Mouse (Mus musculus): Measurements from ENCODE around the gene Rhov. TPM values are rescaled to one million over a fixed set of nuclear protein-coding genes. Genes with fewer than 3 reads are reported as not detected.

Rhov gene
- polyA plus RNA-seq (2015; fragmentation: Nextera tagmentation; extraction: Ambion mirVana), result 36.8 and 38.6 TPM in 2 replicates

DNA sequence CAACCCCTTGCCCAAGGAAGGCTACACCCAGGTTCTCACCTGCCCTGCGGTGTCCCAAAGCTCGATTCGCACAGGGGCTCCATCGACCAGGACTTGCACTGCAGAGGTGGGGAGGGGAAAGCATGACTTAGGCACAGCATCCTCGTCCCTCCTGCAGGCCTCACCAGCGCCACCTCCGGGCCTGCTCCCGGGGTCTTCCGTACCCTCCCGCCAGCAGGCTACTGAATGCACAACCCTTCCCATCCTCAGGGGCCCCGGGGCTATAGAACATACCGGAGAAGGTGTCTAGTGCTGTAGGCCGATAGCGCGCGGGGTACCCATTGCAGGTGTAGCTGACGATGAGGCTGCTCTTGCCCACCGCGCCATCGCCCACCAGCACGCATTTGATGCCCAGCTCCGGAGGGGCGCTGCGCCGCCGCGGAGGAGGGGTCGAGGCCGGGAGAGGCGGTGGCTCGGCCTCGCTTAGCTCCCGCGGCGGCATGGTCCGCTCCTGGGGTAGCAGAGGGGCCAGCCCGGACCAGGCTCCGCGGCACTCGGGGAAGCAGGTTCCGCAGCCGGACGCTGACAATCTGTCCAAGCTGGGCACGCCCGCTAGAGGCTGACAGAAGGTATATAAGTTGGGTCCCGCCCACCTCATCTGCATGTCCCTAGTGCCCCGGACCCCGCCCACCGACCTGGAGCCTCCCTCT is at the start of gene Rhov:
Rhov (minus strand) TSS at position 630 of the 689 bp plus-strand sequence.
- H3K36me3 ChIP-seq, result no peaks in the 10 kb centered on the region
- peak within 1 kb of the TSS; percentile 59 for H3K4me3 ChIP-seq
- peaks cover 5% of the 10 kb centered on the region for H3K4me1 ChIP-seq
- peak within 1 kb of the TSS; percentile 99 for H3K4me2 ChIP-seq
- no peak within 1 kb of the TSS for H3K27ac ChIP-seq
- peak within 1 kb of the TSS; percentile 51 for H3K9ac ChIP-seq
- peak; percentile 66; the same call in 1 of the 2 replicates for ATAC-seq (ENCODE audit: insufficient number of reproducible peaks, low FRiP score, low TSS enrichment, low read depth)
- peaks cover 12% of the 10 kb centered on the region; the same call in 1 of the 2 replicates for H3K27me3 ChIP-seq
- H3K9me3 ChIP-seq, result no peaks in the 10 kb centered on the region
- under 1% methylated on average over 49 of the region's 49 CpGs for WGBS

DNA sequence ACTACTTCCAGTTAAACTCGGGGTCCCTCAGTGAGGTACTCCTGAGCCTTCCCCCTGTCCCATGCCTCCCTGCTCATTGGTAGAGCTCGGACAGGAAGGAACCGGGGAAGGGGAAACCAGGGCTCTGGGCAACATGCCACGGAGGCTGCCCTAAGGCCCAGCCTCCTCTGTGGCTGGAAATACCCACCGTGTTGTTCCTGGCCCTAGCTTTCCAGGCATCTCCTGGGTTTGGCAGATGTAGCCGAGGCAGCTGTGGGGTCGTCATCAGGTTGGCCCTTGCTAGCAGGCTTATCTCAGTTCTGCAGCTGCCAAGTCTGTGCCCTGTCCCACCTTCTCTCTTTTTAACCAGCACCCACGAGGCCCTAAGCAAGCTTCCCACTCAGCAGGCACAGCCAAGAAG is 49.5 kb upstream of the Rhov start:
- no peaks in the 10 kb centered on the region for H3K36me3 ChIP-seq
- no peak overlapping the region for H3K4me3 ChIP-seq
- H3K4me1 ChIP-seq, result peaks cover 33% of the 10 kb centered on the region
- 61% methylated on average over 8 of the region's 8 CpGs for WGBS
- H3K4me2 ChIP-seq, result no peak overlapping the region
- no peak overlapping the region for H3K9ac ChIP-seq
- ATAC-seq (ENCODE audit: insufficient number of reproducible peaks, low FRiP score, low TSS enrichment, low read depth), result no peak
- no peaks in the 10 kb centered on the region for H3K9me3 ChIP-seq
- H3K27ac ChIP-seq, result no peak overlapping the region
- H3K27me3 ChIP-seq, result peaks cover 59% of the 10 kb centered on the region

DNA sequence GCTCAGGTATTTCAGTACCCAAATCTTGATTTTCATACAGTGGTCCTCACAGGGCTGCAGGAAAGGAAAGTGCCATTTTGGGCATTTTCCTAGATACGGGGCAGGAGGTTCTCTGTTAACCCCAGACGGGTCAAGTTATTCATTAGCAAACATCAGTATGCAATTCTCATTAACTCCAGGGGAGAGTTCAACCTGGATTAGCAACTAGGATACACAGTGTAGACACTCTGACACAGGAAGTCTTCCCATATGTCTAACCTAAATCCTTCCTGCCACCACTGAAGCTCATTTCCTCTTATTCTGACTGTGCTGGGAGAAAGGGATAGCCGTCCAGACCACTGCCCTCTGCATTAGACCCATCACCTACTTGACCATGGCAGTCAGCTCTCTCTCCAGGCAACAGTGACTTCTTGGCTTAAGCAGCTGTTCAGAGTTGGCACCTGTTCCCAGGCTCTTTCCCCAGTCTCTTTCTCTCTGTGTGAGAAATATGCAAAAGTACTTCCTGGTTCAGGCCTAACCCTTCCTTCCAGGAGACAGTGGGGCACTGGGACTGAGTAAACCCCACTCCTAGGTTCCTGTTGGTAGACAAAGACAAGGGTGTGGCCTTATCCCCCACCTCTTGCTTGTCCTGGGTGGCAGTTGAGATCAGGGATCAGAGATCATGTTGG is 47.1 kb upstream of the Rhov start:
- WGBS, result 56% methylated on average over 3 of the region's 3 CpGs
- Histone ChIP-seq H3K4me1 (peaks cover 18% of the 10 kb centered on the region), H3K9me3 (no peaks in the 10 kb centered on the region), H3K9ac (no peak overlapping the region), H3K27ac (no peak overlapping the region), H3K4me3 (no peak overlapping the region), H3K36me3 (no peaks in the 10 kb centered on the region), H3K27me3 (peaks cover 36% of the 10 kb centered on the region), H3K4me2 (no peak overlapping the region)
- ATAC-seq (ENCODE audit: insufficient number of reproducible peaks, low FRiP score, low TSS enrichment, low read depth), result no peak

DNA sequence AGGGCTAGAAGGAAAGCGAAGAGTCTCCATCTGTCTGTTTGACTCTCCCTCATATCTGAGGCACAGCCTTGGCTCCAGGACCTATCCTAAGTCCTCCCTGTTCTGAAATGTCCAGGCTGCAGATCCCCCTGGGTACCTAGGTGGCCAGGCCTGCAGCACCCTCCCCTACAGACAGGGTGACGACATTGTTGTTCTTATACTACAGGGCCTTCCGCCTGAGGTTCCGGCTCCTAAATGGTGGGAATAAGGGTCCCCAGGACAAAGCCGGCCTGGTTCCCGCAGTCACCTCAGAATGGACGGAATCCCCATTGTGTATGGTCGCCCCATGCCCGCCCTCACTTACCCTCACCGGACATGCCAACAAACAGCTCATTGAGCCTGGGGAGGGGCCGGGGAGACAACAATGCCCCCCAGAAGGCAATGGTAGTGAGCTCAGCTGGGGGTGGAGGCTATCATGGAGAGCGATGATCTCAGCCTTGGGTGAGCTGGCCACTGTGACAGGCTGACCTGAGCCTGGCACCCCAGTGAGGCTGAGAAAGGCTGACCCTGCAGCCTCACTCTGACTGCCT is 43.8 kb upstream of the Rhov start:
- Histone ChIP-seq H3K4me1 (peaks cover 4% of the 10 kb centered on the region; the same call in 1 of the 2 replicates), H3K4me2 (no peak overlapping the region), H3K36me3 (no peaks in the 10 kb centered on the region), H3K4me3 (no peak overlapping the region), H3K9me3 (no peaks in the 10 kb centered on the region), H3K9ac (no peak overlapping the region), H3K27ac (0 out of 2 replicates have a peak overlapping the region, but pooled peaks have one; percentile 17), H3K27me3 (peaks cover 4% of the 10 kb centered on the region; the same call in 1 of the 2 replicates)
- WGBS, result 81% methylated on average over 12 of the region's 12 CpGs
- no peak for ATAC-seq (ENCODE audit: insufficient number of reproducible peaks, low FRiP score, low TSS enrichment, low read depth)

DNA sequence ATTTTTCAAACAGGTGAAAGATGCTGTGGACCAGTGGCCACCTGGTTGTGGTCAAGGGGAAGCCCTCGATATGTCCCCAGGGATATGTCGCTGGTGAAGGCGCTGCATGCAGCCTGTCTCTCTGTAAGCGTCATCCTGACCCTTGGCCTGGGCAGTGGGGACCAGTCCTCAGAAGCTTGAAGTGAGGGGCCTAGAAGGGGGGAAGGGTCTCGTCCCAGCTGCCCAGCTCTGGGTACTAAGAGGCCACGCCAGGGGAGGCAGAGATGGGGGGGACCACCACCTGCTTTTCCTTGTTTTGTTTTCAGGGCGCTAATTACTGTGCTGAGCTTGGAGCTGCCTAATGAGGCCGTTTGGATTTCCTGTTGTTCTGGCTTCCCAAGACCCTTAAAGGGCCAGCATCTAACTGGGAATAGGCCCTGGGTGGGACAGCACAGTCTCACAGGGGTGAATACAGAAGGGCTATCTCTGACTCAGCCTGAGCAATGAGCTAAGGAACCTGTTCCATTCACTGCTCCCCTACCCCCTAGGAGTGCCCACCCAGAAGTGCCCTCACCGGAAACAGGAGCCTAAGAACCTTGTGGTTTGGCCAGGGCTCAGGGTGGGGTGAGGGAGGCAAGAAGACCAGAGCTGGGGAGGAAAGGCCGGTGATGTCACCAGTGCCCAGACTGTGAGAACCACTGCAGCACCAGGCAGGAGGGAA is 42.9 kb upstream of the Rhov start:
- ATAC-seq (ENCODE audit: insufficient number of reproducible peaks, low FRiP score, low TSS enrichment, low read depth), result no peak
- H3K9ac ChIP-seq, result no peak overlapping the region
- no peaks in the 10 kb centered on the region for H3K9me3 ChIP-seq
- no peak overlapping the region for H3K27ac ChIP-seq
- 17% methylated on average over 10 of the region's 10 CpGs for WGBS
- peaks cover 4% of the 10 kb centered on the region; the same call in 1 of the 2 replicates for H3K4me1 ChIP-seq
- no peak overlapping the region for H3K4me3 ChIP-seq
- no peaks in the 10 kb centered on the region for H3K36me3 ChIP-seq
- H3K27me3 ChIP-seq, result no peaks in the 10 kb centered on the region
- H3K4me2 ChIP-seq, result no peak overlapping the region

DNA sequence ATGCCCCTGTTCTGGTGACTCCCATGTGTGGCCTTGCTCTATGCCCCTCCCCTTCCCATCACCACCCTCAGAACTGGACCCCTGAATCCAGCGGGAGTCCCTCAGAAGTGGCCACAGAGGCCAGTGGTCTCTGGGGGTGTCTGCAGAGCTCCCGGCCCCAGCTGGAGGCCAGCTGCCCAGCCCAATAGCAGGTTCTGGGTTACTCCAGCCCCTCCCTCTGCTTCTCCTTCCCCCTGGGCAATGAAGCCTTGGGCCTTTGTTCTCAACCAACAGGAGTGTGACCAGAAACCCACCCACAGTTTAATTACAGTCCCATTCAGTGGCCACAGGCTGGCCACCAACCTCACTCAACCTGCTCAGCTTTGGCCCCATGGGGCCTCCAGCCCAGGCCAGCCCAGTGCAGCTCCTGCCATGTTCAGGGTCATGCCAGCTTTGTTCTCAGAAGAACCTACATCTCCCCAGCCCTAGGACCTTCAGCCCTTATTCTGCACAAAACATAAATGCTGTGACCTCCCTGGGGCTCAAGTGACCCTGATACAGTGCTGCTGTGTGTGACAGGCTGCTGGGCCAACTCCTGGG is 41.4 kb upstream of the Rhov start:
- Histone ChIP-seq H3K4me3 (no peak overlapping the region), H3K27me3 (no peaks in the 10 kb centered on the region), H3K4me2 (no peak overlapping the region), H3K27ac (no peak overlapping the region), H3K36me3 (no peaks in the 10 kb centered on the region), H3K4me1 (peaks cover 4% of the 10 kb centered on the region; the same call in 1 of the 2 replicates), H3K9ac (no peak overlapping the region), H3K9me3 (no peaks in the 10 kb centered on the region)
- ATAC-seq (ENCODE audit: insufficient number of reproducible peaks, low FRiP score, low TSS enrichment, low read depth), result no peak
- 36% methylated on average over 2 of the region's 2 CpGs for WGBS

DNA sequence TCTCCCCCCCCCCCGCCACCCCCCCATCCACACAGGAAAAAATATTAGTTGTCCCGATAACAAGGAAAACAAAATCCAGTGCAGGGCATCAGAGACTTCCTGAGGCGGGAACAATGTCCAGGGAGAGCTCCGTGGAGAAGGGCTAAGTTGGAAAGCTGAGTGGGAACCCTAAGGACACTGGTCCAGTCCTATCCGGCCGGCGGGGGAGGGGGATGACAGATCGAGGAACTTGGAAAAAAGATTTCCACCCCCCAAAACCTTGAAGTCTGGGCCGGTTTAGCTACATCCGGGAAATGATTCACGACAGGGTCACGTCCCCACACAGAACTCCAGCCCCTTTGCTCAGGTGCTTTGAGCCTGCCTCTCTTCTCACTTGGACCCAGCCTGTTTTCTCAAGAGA is 40.5 kb upstream of the Rhov start:
- WGBS, result 30% methylated on average over 12 of the region's 12 CpGs
- no peaks in the 10 kb centered on the region for H3K9me3 ChIP-seq
- no peaks in the 10 kb centered on the region for H3K36me3 ChIP-seq
- no peak overlapping the region for H3K9ac ChIP-seq
- H3K27ac ChIP-seq, result no peak overlapping the region
- H3K4me1 ChIP-seq, result peaks cover 4% of the 10 kb centered on the region; the same call in 1 of the 2 replicates
- H3K27me3 ChIP-seq, result no peaks in the 10 kb centered on the region
- ATAC-seq (ENCODE audit: insufficient number of reproducible peaks, low FRiP score, low TSS enrichment, low read depth), result no peak
- H3K4me3 ChIP-seq, result no peak overlapping the region
- H3K4me2 ChIP-seq, result no peak overlapping the region

DNA sequence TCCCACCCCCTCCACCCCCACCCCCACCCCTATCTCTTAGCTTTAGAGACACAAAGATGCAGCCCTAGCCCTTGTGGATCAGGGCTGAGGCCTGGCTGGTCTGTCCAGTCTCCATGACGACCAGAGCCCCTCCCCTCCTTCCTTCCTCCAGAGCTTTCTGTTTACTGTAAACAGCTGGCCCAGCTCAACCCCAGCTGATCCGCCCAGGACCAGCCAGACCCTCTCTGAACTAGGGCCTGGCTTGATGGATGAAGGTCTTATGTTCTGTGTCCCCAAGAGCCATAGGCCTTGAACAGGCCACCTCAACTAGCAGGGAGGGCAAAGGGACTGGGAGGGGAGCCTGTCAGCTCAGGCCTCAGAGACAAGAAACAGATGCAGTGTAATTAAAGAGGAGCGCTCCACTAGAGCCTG is 33.7 kb upstream of the Rhov start:
- H3K4me1 ChIP-seq, result peaks cover 22% of the 10 kb centered on the region
- no peaks in the 10 kb centered on the region for H3K36me3 ChIP-seq
- no peaks in the 10 kb centered on the region for H3K27me3 ChIP-seq
- no peak overlapping the region for H3K4me2 ChIP-seq
- 33% methylated on average over 3 of the region's 3 CpGs for WGBS
- no peak overlapping the region for H3K9ac ChIP-seq
- no peak for ATAC-seq (ENCODE audit: insufficient number of reproducible peaks, low FRiP score, low TSS enrichment, low read depth)
- H3K9me3 ChIP-seq, result no peaks in the 10 kb centered on the region
- H3K4me3 ChIP-seq, result no peak overlapping the region
- no peak overlapping the region for H3K27ac ChIP-seq

DNA sequence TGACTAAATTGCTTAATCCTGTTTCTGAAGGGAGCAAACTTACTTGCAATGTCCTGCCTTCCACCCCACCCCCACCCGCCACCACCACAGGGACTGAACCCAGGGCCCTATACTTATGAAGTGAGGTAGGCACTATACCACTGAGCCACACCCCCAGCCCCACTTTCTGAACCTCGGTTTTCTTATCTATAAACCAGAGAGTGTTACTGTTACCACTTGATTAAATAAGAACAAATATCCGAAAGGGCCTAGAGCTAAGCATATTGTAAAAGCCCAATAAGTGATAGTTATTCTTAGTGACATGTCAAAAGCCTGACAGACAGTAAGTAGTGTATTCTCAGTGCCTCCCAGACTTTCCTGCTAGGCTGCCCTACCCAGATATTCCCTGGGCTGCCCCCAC is 33.3 kb upstream of the Rhov start:
- 46% methylated on average over 3 of the region's 3 CpGs for WGBS

DNA sequence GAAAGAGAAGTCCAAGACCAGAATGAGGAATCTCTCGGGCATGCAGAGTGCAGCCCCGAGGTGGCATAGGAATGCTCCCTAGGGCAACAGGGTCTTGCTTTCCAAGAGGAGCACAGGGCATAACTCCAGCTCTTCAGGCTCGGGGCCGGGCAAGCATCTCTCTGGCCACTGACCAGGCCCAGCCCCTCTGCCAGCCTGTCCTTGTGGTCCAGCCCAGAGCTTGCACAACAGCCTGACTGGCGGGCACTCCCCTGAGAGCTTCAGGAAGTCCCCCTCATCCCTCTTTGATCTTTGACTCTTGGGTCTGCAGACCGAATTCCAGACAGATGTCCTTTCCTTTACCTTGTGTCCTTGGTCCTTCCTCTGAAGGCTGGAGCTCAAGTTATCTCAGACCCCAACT is 31.8 kb upstream of the Rhov start:
- no peak overlapping the region for H3K4me2 ChIP-seq
- no peak overlapping the region for H3K27ac ChIP-seq
- WGBS, result 56% methylated on average over 6 of the region's 6 CpGs
- ATAC-seq (ENCODE audit: insufficient number of reproducible peaks, low FRiP score, low TSS enrichment, low read depth), result no peak
- no peaks in the 10 kb centered on the region for H3K9me3 ChIP-seq
- peaks cover 13% of the 10 kb centered on the region for H3K36me3 ChIP-seq
- peaks cover 25% of the 10 kb centered on the region for H3K4me1 ChIP-seq
- no peak overlapping the region for H3K4me3 ChIP-seq
- H3K9ac ChIP-seq, result no peak overlapping the region
- H3K27me3 ChIP-seq, result no peaks in the 10 kb centered on the region

More for the DNA sequence above, 33.3 kb upstream of the Rhov start:
- Histone ChIP-seq H3K9me3 (no peaks in the 10 kb centered on the region), H3K27me3 (no peaks in the 10 kb centered on the region), H3K36me3 (peaks cover 1% of the 10 kb centered on the region; the same call in 1 of the 2 replicates), H3K4me1 (peaks cover 25% of the 10 kb centered on the region), H3K27ac (no peak overlapping the region), H3K4me3 (no peak overlapping the region), H3K4me2 (no peak overlapping the region), H3K9ac (no peak overlapping the region)
- ATAC-seq (ENCODE audit: insufficient number of reproducible peaks, low FRiP score, low TSS enrichment, low read depth), result no peak

DNA sequence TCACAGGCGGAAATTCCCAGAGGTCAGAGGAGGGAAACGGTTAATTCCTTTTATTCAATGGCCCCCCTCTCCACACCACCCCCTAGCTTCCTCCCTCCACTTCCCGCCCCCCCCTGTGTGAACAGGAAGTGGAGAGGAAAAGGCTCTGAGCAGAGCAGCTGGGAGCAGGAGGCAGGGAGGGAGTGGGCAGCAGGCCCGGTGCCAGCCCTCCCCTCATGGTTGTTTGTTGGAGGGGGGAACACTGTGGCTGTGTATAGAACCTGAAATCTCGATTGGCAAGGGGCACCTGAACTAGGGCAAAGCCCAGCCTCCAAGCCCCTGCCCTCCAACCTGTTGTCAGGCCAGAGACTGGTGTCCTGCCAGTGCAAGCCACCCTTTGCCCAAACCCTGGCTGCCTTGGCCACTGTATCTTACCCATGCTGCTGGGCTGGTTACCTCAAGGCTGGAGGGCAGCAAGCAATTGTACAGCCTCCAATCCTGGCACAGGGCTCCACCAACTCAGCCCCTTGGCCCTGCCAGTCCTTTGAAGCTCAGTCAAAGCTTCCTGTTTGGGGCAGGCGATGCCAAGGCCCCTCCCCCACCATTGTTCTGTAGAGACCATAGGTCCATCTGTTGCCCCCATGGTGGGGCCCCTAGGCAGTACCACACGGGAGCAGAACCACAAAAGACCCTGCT is 29.9 kb upstream of the Rhov start:
- no peak overlapping the region for H3K27ac ChIP-seq
- no peak overlapping the region for H3K9ac ChIP-seq
- H3K9me3 ChIP-seq, result no peaks in the 10 kb centered on the region
- peaks cover 29% of the 10 kb centered on the region for H3K36me3 ChIP-seq
- 0 out of 2 replicates have a peak overlapping the region, but pooled peaks have one; percentile 15 for H3K4me2 ChIP-seq
- no peak for ATAC-seq (ENCODE audit: insufficient number of reproducible peaks, low FRiP score, low TSS enrichment, low read depth)
- 50% methylated on average over 7 of the region's 7 CpGs for WGBS
- no peaks in the 10 kb centered on the region for H3K27me3 ChIP-seq
- H3K4me1 ChIP-seq, result peaks cover 25% of the 10 kb centered on the region
- H3K4me3 ChIP-seq, result no peak overlapping the region
